Mouse (Mus musculus) cortical plate, adult 2 months (tissue): ENCODE results near the gene Itga3.

Experiments
- CTCF ChIP-seq: fragments of 200-500 bp; IDR thresholded peaks from 2 replicates; pipeline ENCODE4 v1.5.1; 2011; ENCODE audit warnings: mild to moderate bottlenecking, control low read depth, low read length; ENCODE audit not compliant: insufficient read depth; ENCODE audit errors: extremely low read depth
- POLR2A ChIP-seq: fragments of 200-500 bp; IDR thresholded peaks from 2 replicates; pipeline ENCODE4 v1.6.1; 2011; ENCODE audit warnings: mild to moderate bottlenecking, low read length, control low read depth; ENCODE audit not compliant: insufficient read depth; ENCODE audit errors: extremely low read depth

- TF ChIP-seq POLR2A: no peak
- no peak for TF ChIP-seq CTCF
These were observed 32.3 kb downstream of the Itga3 start for GRCm38 (mm10) chr11:95044185-95044870.
